Mouse (Mus musculus) urinary bladder, postnatal 10 days (tissue): Measurements from ENCODE around the gene Gm20489.
A peak's percentile ranks its signal among the peaks of the same experiment; 100 is the strongest.

Experiments
- DNase-seq: peaks from one replicate; pipeline ENCODE4 v3.0.0; 2022; ENCODE audit warnings: low spot score

Gm20489 gene

DNA sequence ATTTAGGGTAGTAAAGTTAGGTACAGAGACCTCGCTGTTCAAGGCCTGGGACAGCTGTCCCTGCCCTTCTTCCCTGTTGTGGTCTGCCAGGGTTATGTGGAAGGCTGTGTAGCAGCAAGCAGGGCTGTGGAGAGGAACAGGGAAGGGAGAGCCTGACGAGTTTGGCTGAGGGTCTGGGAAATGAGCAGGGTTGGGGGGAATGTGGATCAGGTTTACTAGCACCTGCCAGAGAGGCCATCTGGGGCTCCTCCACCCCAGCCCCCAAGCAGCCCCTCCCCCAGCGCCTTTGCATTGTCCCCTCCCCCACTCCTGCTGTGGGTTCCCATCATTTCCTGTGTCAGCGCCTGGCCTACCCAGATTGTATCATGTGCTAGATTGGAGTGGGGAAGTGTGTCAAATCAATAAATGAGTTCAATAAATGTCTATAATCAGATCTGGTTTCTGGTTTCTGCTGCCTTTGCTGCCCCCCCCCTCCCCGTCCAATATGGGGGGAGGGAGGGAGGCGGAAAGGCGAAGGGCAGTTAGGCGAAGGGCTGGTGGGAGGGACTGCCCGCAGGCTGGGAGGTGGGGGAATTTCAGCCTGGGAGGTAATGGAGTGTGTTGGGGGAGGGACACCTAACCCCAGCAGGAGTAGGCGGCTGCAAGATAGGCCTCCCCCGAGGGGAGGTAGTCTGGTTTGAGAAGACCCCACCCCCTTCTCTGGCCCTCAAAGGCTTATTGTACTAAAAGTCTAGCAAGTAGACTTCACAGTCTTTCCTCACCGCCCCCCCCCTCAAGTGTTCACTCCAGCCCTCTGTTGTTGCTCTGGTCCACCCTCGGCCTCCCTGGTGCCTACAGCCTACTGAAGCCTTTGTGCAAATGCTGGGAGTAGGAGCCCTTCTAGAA lies 8.1 kb downstream of the Gm20489 start:
- no peak for DNase-seq

DNA sequence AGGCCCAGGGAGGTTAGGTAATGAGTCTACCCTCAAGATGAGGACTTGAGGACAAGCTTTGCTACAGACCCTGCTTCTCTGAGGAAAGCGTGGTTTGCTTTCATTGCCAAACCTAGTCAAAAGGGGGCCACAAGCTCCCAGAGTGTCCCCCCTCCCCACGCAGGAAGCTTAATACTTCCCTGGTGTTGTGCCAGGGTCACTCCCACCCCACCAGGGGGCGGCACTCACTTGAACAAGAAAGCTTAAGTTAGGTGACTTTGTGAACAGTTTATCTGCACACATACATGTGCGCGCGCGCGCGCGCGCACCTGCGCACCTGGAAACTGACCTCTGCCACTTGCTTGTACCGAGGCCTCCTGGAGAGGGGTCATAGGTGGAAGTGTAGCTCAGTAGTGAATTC lies 12.2 kb downstream of the Gm20489 start:
- DNase-seq = no peak

DNA sequence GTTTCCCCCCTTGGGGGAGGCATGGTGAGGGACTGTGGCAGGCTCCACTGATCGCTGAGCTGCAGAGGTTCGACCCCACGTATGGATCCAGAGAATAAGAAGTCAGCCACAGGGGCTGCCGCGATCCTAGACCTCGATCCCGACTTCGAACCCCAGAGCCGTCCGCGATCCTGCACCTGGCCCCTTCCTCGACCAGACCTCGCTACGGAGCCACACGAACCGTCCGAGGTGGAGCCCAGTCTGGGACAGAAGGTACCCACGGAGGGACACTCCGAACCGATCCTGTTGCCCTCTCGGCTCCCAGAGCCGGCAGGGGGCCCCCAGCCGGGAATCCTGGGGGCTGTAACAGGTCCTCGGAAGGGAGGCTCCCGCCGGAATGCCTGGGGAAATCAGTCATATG lies 14.1 kb downstream of the Gm20489 start:
- DNase-seq = no peak

DNA sequence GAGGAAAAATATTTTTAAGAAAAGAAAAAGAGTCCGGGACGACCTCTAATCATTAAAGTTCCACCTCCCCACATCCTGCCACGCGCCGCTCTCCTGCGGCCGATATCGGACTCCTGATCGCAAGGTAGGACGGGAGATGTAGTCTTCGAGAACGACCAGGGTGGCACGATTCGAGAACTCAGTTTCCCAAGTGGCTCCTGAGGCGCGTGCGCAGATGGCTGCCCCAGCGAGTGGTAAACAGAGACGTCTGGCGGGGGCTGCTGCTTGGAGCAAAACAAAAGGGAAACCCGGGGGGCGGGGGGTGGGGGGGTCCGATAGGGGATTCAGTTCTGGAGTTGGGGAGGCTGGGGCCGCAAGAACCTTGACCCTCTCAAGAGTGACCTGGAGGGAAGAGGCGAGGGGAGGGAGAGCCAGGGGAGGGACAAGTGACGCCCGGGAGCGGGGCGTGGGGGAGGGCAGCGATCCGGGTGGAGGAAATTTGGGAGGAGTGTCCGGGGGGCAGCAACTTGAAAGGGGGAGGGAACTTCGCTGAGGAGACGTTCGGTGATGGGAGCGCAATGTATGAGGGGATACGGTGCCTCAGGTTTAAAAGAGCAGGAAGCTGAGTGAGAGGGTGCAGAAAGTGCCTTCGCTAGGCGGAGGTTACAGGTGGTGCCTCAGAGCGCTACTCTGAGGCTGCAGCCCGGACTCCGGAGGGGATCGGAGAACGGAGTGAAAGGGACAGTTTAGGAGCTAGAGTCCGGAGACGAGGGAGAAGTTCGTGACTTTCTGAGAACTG lies 14.7 kb downstream of the Gm20489 start, which contains the start of gene Foxo4:
Gene Foxo4, plus strand, starts transcription at position 577 of the 778 bp plus-strand sequence.
- DNase-seq = peak; percentile 34

DNA sequence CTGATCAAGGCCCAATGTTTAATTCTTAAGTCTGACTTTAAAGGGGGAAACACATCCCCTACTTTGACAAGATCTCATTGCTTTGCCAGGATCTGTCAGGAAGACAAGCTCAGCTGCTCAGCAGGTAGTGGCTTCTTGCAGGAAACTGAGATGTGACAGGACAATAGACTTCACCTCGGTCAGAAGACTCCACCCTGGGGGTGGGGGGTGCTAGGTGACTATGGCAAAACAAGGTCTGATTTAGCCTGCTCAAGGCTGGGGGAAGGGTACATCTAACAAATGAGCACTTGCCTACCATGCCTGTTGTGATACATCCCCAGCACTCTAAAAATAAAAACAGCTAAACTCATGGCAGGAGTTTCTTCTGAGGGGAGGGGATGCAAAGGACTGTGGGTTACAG lies 23.8 kb downstream of the Gm20489 start:
- no peak for DNase-seq

DNA sequence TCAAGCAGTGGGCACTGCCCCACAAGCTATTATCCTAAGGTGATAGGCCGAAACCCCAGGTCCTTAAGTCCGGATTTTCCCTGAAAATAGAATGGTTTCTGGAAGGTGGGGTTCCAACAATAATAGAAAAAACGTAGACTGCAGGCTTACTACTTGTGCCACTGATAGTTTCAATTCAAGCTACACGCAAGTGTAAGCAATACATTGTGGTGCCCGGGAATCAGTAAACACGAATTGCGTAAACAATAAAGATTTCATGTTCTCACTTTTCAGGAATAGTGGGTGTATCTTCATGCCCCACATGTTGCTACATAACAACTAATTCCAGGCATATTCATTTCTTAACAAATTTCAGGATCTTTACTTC lies 46.0 kb downstream of the Gm20489 start:
- DNase-seq = no peak

DNA sequence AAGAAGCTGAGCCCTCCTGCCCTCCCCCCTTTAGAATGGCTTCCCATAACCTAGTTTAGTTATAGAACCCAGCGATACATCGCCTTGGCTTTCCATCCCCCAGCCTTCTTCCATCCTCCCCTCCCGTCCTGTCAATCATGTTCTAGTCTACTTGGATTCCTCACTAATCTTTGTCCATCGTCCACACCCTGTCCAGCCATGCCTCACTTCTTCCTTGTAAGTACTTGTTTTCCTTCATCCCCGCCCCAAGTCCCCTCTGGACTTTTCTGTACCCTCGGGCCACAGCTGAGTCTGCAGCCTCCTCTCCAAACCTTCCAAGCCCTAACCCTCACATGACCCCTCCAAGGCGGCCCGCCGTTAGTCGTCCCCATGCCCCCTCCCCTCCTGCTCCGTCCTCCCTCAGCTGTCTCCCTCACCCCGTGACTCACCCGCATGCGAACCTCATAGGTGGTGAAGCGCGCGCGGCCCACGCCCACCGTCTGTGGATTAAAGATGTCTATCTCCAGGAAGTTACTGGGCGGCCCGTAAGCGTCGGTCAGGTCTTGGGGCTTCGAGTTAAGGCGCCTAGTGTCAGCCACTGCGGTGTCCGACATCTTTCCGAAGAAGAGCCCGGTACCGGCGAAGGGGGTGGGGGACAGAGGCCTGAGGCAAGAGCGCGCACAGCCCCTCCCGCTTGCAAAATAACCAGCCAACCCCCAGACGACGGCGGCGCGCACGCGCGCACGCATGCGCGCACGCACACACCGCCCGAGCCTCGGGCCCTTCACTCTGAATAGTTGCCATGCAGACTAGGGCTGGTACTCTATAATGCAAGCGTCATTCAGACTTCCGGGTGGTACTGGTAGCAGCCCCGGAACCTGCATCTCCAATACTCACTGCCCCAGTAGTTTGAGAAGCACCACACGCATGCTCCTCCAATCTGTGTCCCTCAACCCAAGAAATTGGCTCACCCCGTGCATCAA lies 46.7 kb downstream of the Gm20489 start, which contains the start of gene Snx12:
Gene Snx12, minus strand, starts transcription at position 730 of the 962 bp plus-strand sequence.
- peak; percentile 32 for DNase-seq
